Mouse (Mus musculus) embryonic facial prominence, embryonic 14.5 days (tissue): ENCODE results near the gene A630089N07Rik. TPM values are rescaled to one million over a fixed set of nuclear protein-coding genes. Genes with fewer than 3 reads are reported as not detected.

Experiments
- ATAC-seq: fragments of 200-750 bp; cut with Nextera tagmentation; 2 replicates; pipeline ENCODE4 v1.8.0; 2017; ENCODE audit warnings: low read depth, moderate number of reproducible peaks, moderate TSS enrichment
- DNase-seq: peaks from one replicate; pipeline ENCODE4 v3.0.0-alpha.2; 2015; ENCODE audit warnings: low spot score
- H3K27ac ChIP-seq: fragments of 300-500 bp; sonication (generic); replicated peaks from 2 replicates; pipeline ENCODE4 v1.5.1; 2014; ENCODE audit warnings: low read depth, mild to moderate bottlenecking, low read length, moderate library complexity
- H3K27me3 ChIP-seq: fragments of 300-500 bp; sonication (generic); replicated peaks from 2 replicates; pipeline ENCODE4 v1.6.1; 2014; ENCODE audit warnings: low read length; ENCODE audit not compliant: control insufficient read depth, insufficient read depth
- H3K36me3 ChIP-seq: fragments of 300-500 bp; sonication (generic); 2 replicates; pipeline ENCODE4 v1.6.1; 2014; ENCODE audit warnings: low read length, mixed read lengths; ENCODE audit not compliant: control insufficient read depth, insufficient read depth
- H3K4me1 ChIP-seq: fragments of 300-500 bp; sonication (generic); 2 replicates; pipeline ENCODE4 v1.6.1; 2014; ENCODE audit warnings: antibody characterized with exemption, low read length; ENCODE audit not compliant: control insufficient read depth, insufficient read depth
- H3K4me2 ChIP-seq: fragments of 300-500 bp; sonication (generic); 2 replicates; pipeline ENCODE4 v1.6.1; 2014; ENCODE audit warnings: low read depth, mild to moderate bottlenecking, low read length, moderate library complexity, mixed read lengths
- H3K4me3 ChIP-seq: fragments of 300-500 bp; sonication (generic); 2 replicates; pipeline ENCODE4 v1.5.1; 2014; ENCODE audit warnings: low read depth, mild to moderate bottlenecking, low read length
- H3K9ac ChIP-seq: fragments of 300-500 bp; sonication (generic); 2 replicates; pipeline ENCODE4 v1.6.1; 2014; ENCODE audit warnings: low read depth, mild to moderate bottlenecking, low read length, moderate library complexity, mixed read lengths
- H3K9me3 ChIP-seq: fragments of 300-500 bp; sonication (generic); 2 replicates; pipeline ENCODE4 v1.6.1; 2016; ENCODE audit warnings: low read length; ENCODE audit not compliant: control insufficient read depth
- WGBS: fragments of 180-500 bp; shearing (Covaris S2); extraction: QIAGEN DNeasy Blood & Tissue Kit; methylation state at CpG from one replicate; pipeline ENCODE4 v1.1.7; 2014; 5-methylcytosine and 5-hydroxymethylcytosine counted together
- polyA plus RNA-seq: library from polyadenylated mRNA; unstranded; fragments of >200 nt; fragmentation: Nextera tagmentation; extraction: Ambion mirVana; gene quantifications from 2 replicates; pipeline ENCODE4 v1.2.1, GENCODE M21; 2014

Gene A630089N07Rik
- polyA plus RNA-seq, 1 experiment from 2014 or later: 14.4 TPM

GRCm38 (mm10) chr16:97957626-97958025, 124.6 kb downstream of the A630089N07Rik start:
- Histone ChIP-seq H3K4me3 (no peak overlapping the region), H3K4me2 (no peak overlapping the region), H3K36me3 (peaks cover 40% of the 10 kb centered on the region), H3K27me3 (no peaks in the 10 kb centered on the region), H3K9ac (no peak overlapping the region), H3K4me1 (peaks cover 8% of the 10 kb centered on the region; the same call in 1 of the 2 replicates), H3K9me3 (no peaks in the 10 kb centered on the region), H3K27ac (no peak overlapping the region)
- no peak for ATAC-seq
- DNase-seq: peak; percentile 36

- H3K4me1 ChIP-seq: peaks cover 4% of the 10 kb centered on the region; the same call in 1 of the 2 replicates
- no peak overlapping the region for H3K27ac ChIP-seq
- no peak for ATAC-seq
- WGBS: 83% methylated on average over 2 of the region's 2 CpGs
- H3K9me3 ChIP-seq: no peaks in the 10 kb centered on the region
- peaks cover 56% of the 10 kb centered on the region for H3K36me3 ChIP-seq
- H3K4me3 ChIP-seq: no peak overlapping the region
- no peak overlapping the region for H3K4me2 ChIP-seq
- no peak for DNase-seq
- no peaks in the 10 kb centered on the region for H3K27me3 ChIP-seq
- no peak overlapping the region for H3K9ac ChIP-seq
Observed at GRCm38 (mm10) chr16:97956011-97956410, 126.2 kb downstream of the A630089N07Rik start.

GRCm38 (mm10) chr16:97953300-97953699, 128.9 kb downstream of the A630089N07Rik start:
- Histone ChIP-seq H3K4me2 (no peak overlapping the region), H3K9ac (no peak overlapping the region), H3K27me3 (no peaks in the 10 kb centered on the region), H3K4me3 (no peak overlapping the region), H3K27ac (no peak overlapping the region), H3K9me3 (no peaks in the 10 kb centered on the region), H3K36me3 (peaks cover 77% of the 10 kb centered on the region), H3K4me1 (no peaks in the 10 kb centered on the region)
- 84% methylated on average over 2 of the region's 2 CpGs for WGBS
- no peak for DNase-seq
- ATAC-seq: no peak

GRCm38 (mm10) chr16:97952801-97953200, 129.4 kb downstream of the A630089N07Rik start:
- H3K27ac ChIP-seq: no peak overlapping the region
- WGBS: 89% methylated on average over 9 of the region's 9 CpGs
- H3K4me3 ChIP-seq: no peak overlapping the region
- ATAC-seq (no peak), DNase-seq (no peak)
- H3K4me1 ChIP-seq: no peaks in the 10 kb centered on the region
- H3K9me3 ChIP-seq: no peaks in the 10 kb centered on the region
- H3K4me2 ChIP-seq: no peak overlapping the region
- no peak overlapping the region for H3K9ac ChIP-seq
- H3K27me3 ChIP-seq: no peaks in the 10 kb centered on the region
- peaks cover 77% of the 10 kb centered on the region for H3K36me3 ChIP-seq

DNA sequence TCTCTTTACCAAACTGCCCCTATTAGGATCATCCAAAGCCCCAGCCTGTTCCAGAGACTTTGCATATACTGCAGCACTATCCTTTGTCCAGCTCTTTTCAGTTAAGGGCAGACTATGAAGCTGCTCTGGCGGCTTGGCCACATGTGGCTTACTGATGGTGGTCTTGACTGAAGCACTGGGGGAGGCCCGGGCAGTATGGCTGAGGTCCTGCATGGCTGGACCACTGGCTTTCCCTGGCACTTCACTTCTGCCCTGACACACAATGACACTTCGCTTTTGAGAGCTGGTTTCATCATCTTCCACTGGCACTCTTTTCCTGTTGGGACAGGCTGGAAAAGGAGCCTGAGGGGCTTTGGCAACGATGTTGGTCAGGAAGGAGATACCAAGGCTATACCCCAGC, 129.9 kb downstream of the A630089N07Rik start:
- no peak for ATAC-seq
- Histone ChIP-seq H3K4me1 (no peaks in the 10 kb centered on the region), H3K9ac (no peak overlapping the region), H3K4me2 (no peak overlapping the region), H3K36me3 (peaks cover 77% of the 10 kb centered on the region), H3K9me3 (no peaks in the 10 kb centered on the region), H3K27me3 (no peaks in the 10 kb centered on the region), H3K4me3 (no peak overlapping the region), H3K27ac (no peak overlapping the region)
- no peak for DNase-seq
- 86% methylated on average over 4 of the region's 4 CpGs for WGBS

Other genes with a start within 250 kb of the A630089N07Rik start
- gene Prdm15, start 230.6 kb downstream of the A630089N07Rik start, polyA plus RNA-seq: 8.7 and 9.4 TPM in 2 replicates
- gene C2cd2, start 119.9 kb downstream of the A630089N07Rik start, polyA plus RNA-seq: 22.0 and 24.5 TPM in 2 replicates
- gene Zbtb21, start 119.8 kb downstream of the A630089N07Rik start, polyA plus RNA-seq: 14.1 and 14.3 TPM in 2 replicates
- gene B230307C23Rik, start 85.1 kb downstream of the A630089N07Rik start, polyA plus RNA-seq: 33.6 and 34.2 TPM in 2 replicates